Mouse (Mus musculus) liver, embryonic 14 days (tissue): ENCODE measurements around the gene Ldhal6b. TPM values are rescaled to one million over a fixed set of nuclear protein-coding genes. Genes with fewer than 3 reads are reported as not detected.

Experiments
- polyA plus RNA-seq: library from polyadenylated mRNA; depleted of rRNA; stranded (reverse); fragments of >200 nt; gene quantifications from 2 replicates; pipeline ENCODE4 v1.2.3, GENCODE M21; 2012; rRNA removed

The Ldhal6b gene
- 0.09 and 0.16 TPM in 2 replicates for polyA plus RNA-seq

GRCm38 (mm10) chr17:5418545-5418944 lies at the start of gene Ldhal6b:
Ldhal6b (minus strand) TSS chr17:5418767.

DNA sequence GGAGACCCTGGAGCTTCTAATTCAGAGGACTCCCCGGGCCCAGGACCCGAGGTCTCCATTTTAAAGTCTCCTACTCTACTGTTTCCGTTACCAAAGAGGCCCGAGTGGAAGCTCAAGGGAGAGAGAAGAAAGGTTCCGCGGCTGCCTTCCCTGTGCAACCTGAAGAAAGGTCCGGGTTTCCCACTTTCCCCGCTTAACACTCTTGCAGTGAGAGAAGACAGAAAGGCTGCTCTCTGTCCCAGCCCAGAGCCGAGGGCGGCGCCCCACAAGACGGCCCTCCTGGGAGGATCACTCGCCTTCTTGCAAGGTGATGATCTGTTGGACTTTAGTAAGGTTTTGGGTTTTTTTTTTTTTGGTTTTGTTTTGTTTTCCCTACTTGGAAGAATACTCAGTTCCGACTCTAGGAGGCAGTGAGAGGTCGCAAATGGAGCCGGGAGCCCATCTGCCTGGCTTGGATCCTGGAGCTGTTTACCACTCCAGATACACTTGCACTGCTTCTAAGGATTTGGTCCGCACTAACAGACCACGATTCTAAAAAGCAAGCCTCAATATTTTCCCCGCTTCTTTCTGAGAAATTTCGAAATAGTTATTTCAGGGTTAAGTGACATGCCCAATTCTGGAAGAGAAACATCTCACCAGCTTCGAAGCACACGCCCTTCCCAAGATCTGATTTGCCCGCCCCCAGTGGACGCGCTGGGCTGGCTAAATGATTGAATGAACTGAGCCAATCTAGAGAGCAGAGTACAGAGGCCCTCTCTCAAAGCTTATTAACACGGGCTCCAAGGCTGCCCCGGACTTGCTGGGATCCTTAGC lies 21.8 kb upstream of the Ldhal6b start, which contains the start of gene Tmem242:
Gene Tmem242 (minus strand): TSS at position 101 of the 813 bp plus-strand sequence.

Other genes starting within 250 kb of the Ldhal6b start
- gene Tmem242, start 21.5 kb upstream of the Ldhal6b start, polyA plus RNA-seq = 13.7 and 14.0 TPM in 2 replicates
- 2.5 and 2.8 TPM in 2 replicates for gene Zdhhc14, start 73.8 kb upstream of the Ldhal6b start, polyA plus RNA-seq